Comparison of ENCODE assay signal across 9 mouse cellular contexts in genomic region chr11:54879434-54879833, GRCm38 (mm10). TPM values are rescaled to one million over a fixed set of nuclear protein-coding genes. Genes with fewer than 3 reads are reported as not detected.
DNase-seq lines count a peak whose midpoint lies in the region; ATAC-seq and TF ChIP-seq lines count a peak whose summit lies in the region.
"Had no signal": no experiment of that assay in that cellular context is flagged by ENCODE, and none has a peak within 500 bp of the region (broad histone marks: within the 10 kb centered on the region; RNA-seq: fewer than 3 reads in every experiment).

No protein-coding gene starts in this region.

- H3K4me3 ChIP-seq in spleen, adult 2 months (ENCODE audit: extremely low read depth, insufficient read depth, insufficient read length), result no peak overlapping the region
- no peak overlapping the region for H3K4me3 ChIP-seq in forebrain, embryonic 16.5 days (replicated peaks; ENCODE audit: low read length)
- no peak overlapping the region for H3K4me3 ChIP-seq in lung, embryonic 15.5 days

- no peak overlapping the region for H3K4me2 ChIP-seq in forebrain, embryonic 16.5 days (ENCODE audit: low read length)
- no peak overlapping the region for H3K4me2 ChIP-seq in lung, embryonic 15.5 days

- H3K9me3 ChIP-seq in forebrain, embryonic 16.5 days (ENCODE audit: control insufficient read depth, low read length), result no peaks in the 10 kb centered on the region
- H3K9me3 ChIP-seq in lung, embryonic 15.5 days, result no peaks in the 10 kb centered on the region
- H3K9me3 ChIP-seq: G1E had no signal

- no peak overlapping the region for H3K9ac ChIP-seq in forebrain, embryonic 16.5 days (replicated peaks; ENCODE audit: low read depth, low read length)
- H3K9ac ChIP-seq in lung, embryonic 15.5 days, result no peak overlapping the region

- peak; percentile 73 to 79 for DNase-seq in cerebellum, postnatal 10 days
- peak; percentile 27 to 52 for DNase-seq in spleen, adult 2 months (ENCODE audit: low read depth in 1 of 2, low spot score in 2 of 2)
- DNase-seq in spleen, adult 12 weeks (ENCODE audit: low spot score), result no peak
- DNase-seq in induced T-regulatory cell, adult 2 months (ENCODE audit: low read depth), result peak; percentile 92
- peak; percentile 47 to 70 for DNase-seq in spleen, postnatal 36 days (ENCODE audit: low spot score in 2 of 2)

- peaks cover 5% of the 10 kb centered on the region; the same call in 1 of the 2 replicates for H3K4me1 ChIP-seq in spleen, adult 2 months (ENCODE audit: control insufficient read depth, insufficient read depth, insufficient read length)
- no peaks in the 10 kb centered on the region for H3K4me1 ChIP-seq in forebrain, embryonic 16.5 days (replicated peaks; ENCODE audit: control insufficient read depth, insufficient read depth, low read length)
- peaks cover 24% of the 10 kb centered on the region for H3K4me1 ChIP-seq in lung, embryonic 15.5 days

- 33% methylated on average over 4 of the region's 4 CpGs for WGBS in spleen, adult 2 months
- 40% methylated on average over 4 of the region's 4 CpGs for WGBS in forebrain, embryonic 16.5 days
- 11% methylated on average over 4 of the region's 4 CpGs for WGBS in lung, embryonic 15.5 days

- no peaks in the 10 kb centered on the region for H3K27me3 ChIP-seq in spleen, adult 2 months (ENCODE audit: control insufficient read depth, insufficient read depth, low read length)
- no peaks in the 10 kb centered on the region for H3K27me3 ChIP-seq in forebrain, embryonic 16.5 days (replicated peaks; ENCODE audit: control insufficient read depth, insufficient read depth, low read length)
- H3K27me3 ChIP-seq in lung, embryonic 15.5 days, result no peaks in the 10 kb centered on the region

- TF ChIP-seq POLR2A in spleen, adult 2 months (IDR thresholded peaks at IDR 0.05; ENCODE audit: low read depth, low read length), result no peak

- TF ChIP-seq CTCF in spleen, adult 2 months (IDR thresholded peaks at IDR 0.05; ENCODE audit: extremely low read depth, insufficient read depth, insufficient read length, insufficient replicate concordance), result peak; percentile 40; the same call in 1 of the 2 replicates

- no peak overlapping the region for H3K27ac ChIP-seq in spleen, adult 2 months (ENCODE audit: insufficient read depth, low read length)
- no peak overlapping the region for H3K27ac ChIP-seq in forebrain, embryonic 16.5 days (ENCODE audit: low read length)
- H3K27ac ChIP-seq in lung, embryonic 15.5 days, result no peak overlapping the region; the same call in 1 of the 2 replicates

- no peak for ATAC-seq in cerebellum, adult (ENCODE audit: insufficient number of reproducible peaks, low FRiP score, low TSS enrichment)
- peak; percentile 54; the same call in 1 of the 2 replicates for ATAC-seq in forebrain, embryonic 16.5 days
- peak; percentile 77; the same call in 1 of the 2 replicates for ATAC-seq in lung, embryonic 15.5 days (ENCODE audit: borderline replicate concordance, extremely low read depth, low FRiP score, low TSS enrichment)

- no peaks in the 10 kb centered on the region for H3K36me3 ChIP-seq in spleen, adult 2 months (ENCODE audit: control insufficient read depth, insufficient read depth, low read length)
- no peaks in the 10 kb centered on the region for H3K36me3 ChIP-seq in forebrain, embryonic 16.5 days (ENCODE audit: control insufficient read depth, insufficient read depth)
- H3K36me3 ChIP-seq in lung, embryonic 15.5 days, result peaks cover under 1% of the 10 kb centered on the region

RNA-seq across cellular contexts. Expression of gene Hint1, which starts 13.3 kb away (rescaled TPM):
- 164 and 168 TPM in 2 replicates for polyA plus RNA-seq in spleen, adult 2 months (2012; rRNA removed)
- 685 and 697 TPM in 2 replicates for polyA plus RNA-seq in forebrain, embryonic 16.5 days (2015; fragmentation: Nextera tagmentation; extraction: Ambion mirVana)
- 603 and 672 TPM in 2 replicates for polyA plus RNA-seq in lung, embryonic 15.5 days (2015; fragmentation: Nextera tagmentation; extraction: Ambion mirVana)

RNA-seq across cellular contexts. Expression of gene Lyrm7, which starts 18.7 kb away (rescaled TPM):
- 0.42 and 0.48 TPM in 2 replicates for polyA plus RNA-seq in spleen, adult 2 months (2012; rRNA removed)
- 14.2 and 17.6 TPM in 2 replicates for polyA plus RNA-seq in forebrain, embryonic 16.5 days (2015; fragmentation: Nextera tagmentation; extraction: Ambion mirVana)
- polyA plus RNA-seq in lung, embryonic 15.5 days (2015; fragmentation: Nextera tagmentation; extraction: Ambion mirVana), result 5.7 and 9.7 TPM in 2 replicates

RNA-seq across cellular contexts. Expression of gene Gpx3, which starts 22.8 kb away (rescaled TPM):
- 62.8 and 70.0 TPM in 2 replicates for polyA plus RNA-seq in spleen, adult 2 months (2012; rRNA removed)
- polyA plus RNA-seq in forebrain, embryonic 16.5 days (2015; fragmentation: Nextera tagmentation; extraction: Ambion mirVana), result 17.4 and 18.0 TPM in 2 replicates
- polyA plus RNA-seq in lung, embryonic 15.5 days (2015; fragmentation: Nextera tagmentation; extraction: Ambion mirVana), result 149 and 200 TPM in 2 replicates
- polyA plus RNA-seq: G1E had no signal
